ENCODE assay signal across 21 mouse cellular contexts in the genomic region with DNA sequence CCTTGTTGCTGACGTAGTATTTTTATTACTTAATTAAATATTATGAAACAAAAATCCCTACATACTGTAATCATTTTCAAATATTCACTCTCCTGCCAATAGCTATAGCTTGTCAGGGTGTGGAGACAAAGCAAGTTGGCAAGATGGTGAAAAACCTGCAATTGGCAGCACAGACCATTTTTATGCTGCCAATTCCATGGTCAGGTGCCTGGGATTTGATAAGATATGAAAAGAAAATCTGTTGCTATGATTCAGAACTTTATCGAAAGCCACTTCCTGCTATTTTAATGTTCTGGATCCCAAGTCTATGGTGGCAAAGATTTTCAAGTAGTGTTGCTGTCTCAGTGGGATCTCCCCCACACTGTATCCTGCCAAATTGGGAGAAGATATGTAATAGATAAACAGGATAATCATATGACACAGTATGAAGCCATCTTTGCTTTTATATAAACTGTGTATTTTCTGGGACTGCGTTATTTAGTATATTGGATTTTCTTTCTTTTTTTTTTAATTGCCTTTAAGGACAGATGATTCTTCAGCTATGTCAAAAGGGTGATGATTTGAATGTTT.
DNase-seq lines count a peak whose midpoint lies in the region; ATAC-seq lines count a peak whose summit lies in the region.
"Had no signal": no experiment of that assay in that cellular context is flagged by ENCODE, and none has a peak within 500 bp of the region (broad histone marks: within the 10 kb centered on the region; RNA-seq: fewer than 3 reads in every experiment).

No protein-coding gene starts in this region.

- no peak overlapping the region for H3K27ac ChIP-seq in forebrain, embryonic 14.5 days (ENCODE audit: low read depth, low read length)
- H3K27ac ChIP-seq in forebrain, embryonic 10.5 days, result no peak overlapping the region
- no peak overlapping the region for H3K27ac ChIP-seq in hindbrain, embryonic 12.5 days
- H3K27ac ChIP-seq: hindbrain, postnatal 0 days; kidney, postnatal 0 days; layer of hippocampus, adult 2 months; neural tube, embryonic 13.5 days; stomach, embryonic 15.5 days had no signal

- no peaks in the 10 kb centered on the region for H3K27me3 ChIP-seq in forebrain, embryonic 14.5 days (replicated peaks; ENCODE audit: control insufficient read depth, insufficient read depth, low read length)
- no peaks in the 10 kb centered on the region for H3K27me3 ChIP-seq in forebrain, embryonic 10.5 days (ENCODE audit: poor library complexity, severe bottlenecking)
- no peaks in the 10 kb centered on the region for H3K27me3 ChIP-seq in hindbrain, embryonic 12.5 days
- H3K27me3 ChIP-seq: CH12.LX; neural tube, embryonic 13.5 days; stomach, embryonic 15.5 days had no signal

- no peak overlapping the region for H3K4me2 ChIP-seq in forebrain, embryonic 14.5 days (ENCODE audit: low read length)
- no peak overlapping the region for H3K4me2 ChIP-seq in hindbrain, embryonic 12.5 days (replicated peaks)
- H3K4me2 ChIP-seq: liver, embryonic 11.5 days; neural tube, embryonic 13.5 days; stomach, embryonic 15.5 days had no signal

- H3K36me3 ChIP-seq in forebrain, embryonic 14.5 days (ENCODE audit: control insufficient read depth, insufficient read depth, low read length), result no peaks in the 10 kb centered on the region
- H3K36me3 ChIP-seq in forebrain, embryonic 10.5 days (replicated peaks), result no peaks in the 10 kb centered on the region
- no peaks in the 10 kb centered on the region for H3K36me3 ChIP-seq in hindbrain, embryonic 12.5 days
- H3K36me3 ChIP-seq: neural tube, embryonic 13.5 days; stomach, embryonic 15.5 days had no signal

- H3K9me3 ChIP-seq in forebrain, embryonic 14.5 days (replicated peaks; ENCODE audit: control insufficient read depth, low read length), result no peaks in the 10 kb centered on the region
- no peaks in the 10 kb centered on the region for H3K9me3 ChIP-seq in forebrain, embryonic 10.5 days
- H3K9me3 ChIP-seq in hindbrain, embryonic 12.5 days (replicated peaks), result no peaks in the 10 kb centered on the region
- H3K9me3 ChIP-seq: neural tube, embryonic 13.5 days; stomach, embryonic 15.5 days had no signal

- H3K9ac ChIP-seq in forebrain, embryonic 14.5 days (ENCODE audit: low read length), result no peak overlapping the region
- H3K9ac ChIP-seq in hindbrain, embryonic 12.5 days, result no peak overlapping the region
- H3K9ac ChIP-seq: neural tube, embryonic 13.5 days; stomach, embryonic 15.5 days had no signal

- no peak for ATAC-seq in forebrain, embryonic 14.5 days
- ATAC-seq in hindbrain, embryonic 12.5 days (ENCODE audit: low FRiP score), result no peak
- ATAC-seq: hindbrain, postnatal 0 days; intestine, postnatal 0 days had no signal

- 87% methylated on average over 3 of the region's 3 CpGs for WGBS in forebrain, embryonic 14.5 days
- WGBS in forebrain, embryonic 10.5 days, result 92% methylated on average over 3 of the region's 3 CpGs
- WGBS in hindbrain, embryonic 12.5 days, result 90% methylated on average over 3 of the region's 3 CpGs

- H3K4me1 ChIP-seq in forebrain, embryonic 14.5 days (ENCODE audit: control insufficient read depth, insufficient read depth, low read length), result no peaks in the 10 kb centered on the region
- no peaks in the 10 kb centered on the region for H3K4me1 ChIP-seq in forebrain, embryonic 10.5 days
- H3K4me1 ChIP-seq in hindbrain, embryonic 12.5 days, result no peaks in the 10 kb centered on the region
- H3K4me1 ChIP-seq: neural tube, embryonic 13.5 days; stomach, embryonic 15.5 days had no signal

- peak; percentile 7 for DNase-seq in forebrain, embryonic 14.5 days (ENCODE audit: low spot score)
- no peak for DNase-seq in forebrain, embryonic 10.5 days (ENCODE audit: extremely low spot score, low spot score)
- DNase-seq in layer of hippocampus, adult 18-20 months (ENCODE audit: low spot score in 2 of 2), result peak; percentile 2 to 3
- DNase-seq in layer of hippocampus, postnatal 25 days (ENCODE audit: extremely low spot score in 1 of 2, low spot score in 1 of 2), result no peak
- peak; percentile 8 for DNase-seq in right cerebral cortex, postnatal 25 days
- no peak for DNase-seq in right cerebral cortex, postnatal 14 days
- DNase-seq: adrenal gland, postnatal 25 days; gastrocnemius, postnatal 36 days; lung, adult 18-20 months; lung, postnatal 14 days; midbrain, embryonic 14.5 days; thymus, adult 2 months had no signal

- no peak overlapping the region for H3K4me3 ChIP-seq in forebrain, embryonic 14.5 days (ENCODE audit: low read depth, low read length)
- no peak overlapping the region for H3K4me3 ChIP-seq in forebrain, embryonic 10.5 days
- H3K4me3 ChIP-seq in hindbrain, embryonic 12.5 days, result no peak overlapping the region
- H3K4me3 ChIP-seq: layer of hippocampus, adult 2 months; neural tube, embryonic 13.5 days; stomach, embryonic 15.5 days had no signal

Comparison
In these comparisons a context has a peak if more than half of its experiments do, and no peak if none do; other contexts are left out.
1. DNase-seq: peak in forebrain, embryonic 14.5 days (single experiment), layer of hippocampus, adult 18-20 months (2 of 2) and right cerebral cortex, postnatal 25 days (single experiment); none in forebrain, embryonic 10.5 days (single experiment), layer of hippocampus, postnatal 25 days (0 of 2) and right cerebral cortex, postnatal 14 days (single experiment).